Mouse (Mus musculus): ENCODE measurements around the gene Shisal1. TPM values are rescaled to one million over a fixed set of nuclear protein-coding genes. Genes with fewer than 3 reads are reported as not detected.

Gene Shisal1
- polyA plus RNA-seq, 1 experiment from 2014 or later = not detected

- Histone ChIP-seq H3K4me3 (ENCODE audit: inconsistent target) (no peak overlapping the region), H3K36me3 (ENCODE audit: inconsistent target) (no peaks in the 10 kb centered on the region), H3K79me2 (ENCODE audit: inconsistent target) (no peaks in the 10 kb centered on the region), H3K27ac (no peak overlapping the region)
- 62% methylated on average over 8 of the region's 8 CpGs for WGBS (ENCODE audit: missing documents)
These were observed 79.5 kb downstream of the Shisal1 start for GRCm38 (mm10) chr15:84367402-84367801.

DNA sequence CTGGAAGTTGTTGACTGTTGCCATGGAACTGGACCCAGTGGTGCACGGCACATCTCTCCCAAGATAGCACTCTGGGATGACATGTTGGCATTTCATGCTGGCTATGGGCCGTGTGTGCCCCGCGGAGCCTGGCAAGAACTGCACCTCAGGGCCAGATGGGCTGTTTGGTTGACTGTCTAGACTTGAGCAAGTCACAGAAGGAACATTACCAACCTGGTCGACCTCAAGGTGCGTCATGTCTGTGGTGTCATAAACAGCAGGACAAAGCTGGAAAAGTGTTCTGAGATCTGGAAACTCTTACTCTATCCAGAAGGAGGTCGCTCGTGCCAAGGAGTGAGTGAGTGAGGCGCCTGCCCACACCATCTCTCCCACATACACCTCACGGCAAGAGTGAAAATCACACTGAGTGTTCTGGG is 80.3 kb downstream of the Shisal1 start:
- no peaks in the 10 kb centered on the region for H3K79me2 ChIP-seq (ENCODE audit: inconsistent target)
- H3K36me3 ChIP-seq (ENCODE audit: inconsistent target) = no peaks in the 10 kb centered on the region
- 91% methylated on average over 10 of the region's 10 CpGs for WGBS (ENCODE audit: missing documents)
- no peak overlapping the region for H3K4me3 ChIP-seq (ENCODE audit: inconsistent target)
- H3K27ac ChIP-seq = no peak overlapping the region

GRCm38 (mm10) chr15:84365675-84366381 is 81.1 kb downstream of the Shisal1 start:
- Histone ChIP-seq H3K79me2 (ENCODE audit: inconsistent target) (no peaks in the 10 kb centered on the region), H3K4me3 (ENCODE audit: inconsistent target) (no peak overlapping the region), H3K27ac (no peak overlapping the region), H3K36me3 (ENCODE audit: inconsistent target) (no peaks in the 10 kb centered on the region)
- WGBS (ENCODE audit: missing documents) = 90% methylated on average over 17 of the region's 17 CpGs

GRCm38 (mm10) chr15:84364746-84365145 is 82.2 kb downstream of the Shisal1 start:
- Histone ChIP-seq H3K36me3 (ENCODE audit: inconsistent target) (no peaks in the 10 kb centered on the region), H3K79me2 (ENCODE audit: inconsistent target) (no peaks in the 10 kb centered on the region), H3K4me3 (ENCODE audit: inconsistent target) (no peak overlapping the region), H3K27ac (no peak overlapping the region)
- 100% methylated on average over 3 of the region's 3 CpGs for WGBS (ENCODE audit: missing documents)

DNA sequence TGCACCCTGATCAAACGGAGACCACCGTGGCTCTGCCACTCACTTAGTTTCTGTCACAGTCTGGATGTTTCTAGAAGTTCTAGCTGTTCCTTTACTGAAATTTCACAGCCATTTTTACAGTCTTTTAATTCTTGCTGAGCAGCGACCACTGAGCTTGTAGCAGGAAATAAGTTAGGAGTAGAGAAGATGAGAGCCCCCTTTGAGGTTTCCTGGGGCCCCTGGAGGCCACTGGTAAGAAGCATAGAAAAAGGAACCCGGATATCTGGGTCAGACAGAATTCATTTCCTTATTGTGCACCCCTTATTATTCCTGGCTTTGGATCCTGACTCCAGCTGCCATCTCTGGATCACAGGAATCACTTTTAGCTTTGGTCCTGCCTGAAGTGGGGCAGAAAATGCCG is 91.8 kb downstream of the Shisal1 start:
- Histone ChIP-seq H3K36me3 (ENCODE audit: inconsistent target) (no peaks in the 10 kb centered on the region), H3K27ac (no peak overlapping the region), H3K4me3 (ENCODE audit: inconsistent target) (no peak overlapping the region), H3K79me2 (ENCODE audit: inconsistent target) (no peaks in the 10 kb centered on the region)
- WGBS (ENCODE audit: missing documents) = 21% methylated on average over 5 of the region's 5 CpGs

DNA sequence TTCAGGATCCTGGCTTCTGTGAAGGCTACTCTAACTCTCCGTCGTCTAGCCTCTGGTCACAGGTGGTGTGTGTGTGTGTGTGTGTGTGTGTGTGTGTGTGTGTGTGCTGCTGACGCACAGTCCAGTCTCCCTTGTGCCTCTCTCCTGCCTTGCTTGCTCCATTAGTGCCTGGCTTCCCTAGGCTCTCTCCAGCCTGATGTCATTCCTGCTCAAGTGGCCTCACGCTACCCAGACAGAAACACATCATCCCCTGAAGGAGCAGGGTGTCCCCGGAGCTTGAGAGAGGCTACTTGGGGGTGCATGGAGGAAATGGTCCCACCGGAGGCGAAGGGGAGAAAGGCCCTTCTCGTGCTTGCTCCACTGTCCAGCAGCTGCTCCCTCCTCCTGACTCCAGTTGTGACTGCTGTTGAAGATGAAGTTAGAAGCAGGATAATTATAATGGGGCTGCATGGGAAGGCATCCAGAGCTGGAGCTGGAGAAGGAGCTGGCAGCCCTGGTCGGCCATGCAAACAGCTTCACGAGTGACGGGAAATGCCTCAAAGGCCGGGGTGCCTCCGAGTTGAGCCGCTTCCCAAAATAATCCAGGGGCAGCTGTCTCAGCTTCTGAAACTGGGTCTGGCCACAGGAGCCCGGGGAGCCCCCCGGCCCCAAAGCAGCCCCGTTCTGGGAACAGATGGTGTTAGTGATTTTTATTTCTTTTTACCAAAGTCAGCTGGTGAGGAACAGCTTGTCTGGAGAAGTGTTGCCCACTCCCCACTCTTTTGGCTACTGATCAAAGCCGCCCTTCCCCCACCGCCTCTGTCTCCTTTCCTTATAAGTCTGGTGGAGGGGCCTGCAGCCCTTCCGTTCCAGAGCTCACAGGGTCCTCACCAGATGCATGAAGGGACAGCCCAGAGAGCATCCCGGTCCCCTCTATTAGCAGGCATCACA is 94.7 kb downstream of the Shisal1 start:
- Histone ChIP-seq H3K79me2 (ENCODE audit: inconsistent target) (no peaks in the 10 kb centered on the region), H3K4me3 (ENCODE audit: inconsistent target) (no peak overlapping the region), H3K27ac (no peak overlapping the region), H3K36me3 (ENCODE audit: inconsistent target) (no peaks in the 10 kb centered on the region; the same call in 1 of the 2 replicates)
- WGBS (ENCODE audit: missing documents) = 90% methylated on average over 21 of the region's 21 CpGs

DNA sequence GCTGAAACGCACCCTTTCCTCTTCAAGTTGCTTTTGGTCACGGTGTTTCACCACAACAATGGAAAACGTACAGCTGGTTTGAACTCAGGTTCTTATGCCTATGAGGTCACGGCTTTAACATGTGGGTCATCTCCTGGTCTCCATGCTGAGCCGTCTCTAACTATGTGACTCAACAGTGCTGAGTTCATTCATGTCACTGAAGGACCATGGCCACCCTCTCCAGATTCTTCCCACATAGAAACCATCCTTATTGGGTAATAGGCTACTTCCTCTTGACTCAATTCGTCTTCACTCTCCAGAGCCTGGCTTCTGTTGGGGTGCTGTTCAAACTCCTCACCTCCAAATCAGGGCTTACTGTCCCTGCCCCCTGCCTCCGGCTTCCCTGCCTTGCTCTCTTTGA is 95.6 kb downstream of the Shisal1 start:
- 26% methylated on average over 7 of the region's 7 CpGs for WGBS (ENCODE audit: missing documents)
- no peak overlapping the region for H3K4me3 ChIP-seq (ENCODE audit: inconsistent target)
- H3K27ac ChIP-seq = no peak overlapping the region
- peaks cover 4% of the 10 kb centered on the region; the same call in 1 of the 2 replicates for H3K36me3 ChIP-seq (ENCODE audit: inconsistent target)
- H3K79me2 ChIP-seq (ENCODE audit: inconsistent target) = no peaks in the 10 kb centered on the region

GRCm38 (mm10) chr15:84349915-84350738 is 96.8 kb downstream of the Shisal1 start:
- Histone ChIP-seq H3K27ac (no peak overlapping the region), H3K79me2 (ENCODE audit: inconsistent target) (no peaks in the 10 kb centered on the region), H3K36me3 (ENCODE audit: inconsistent target) (peaks cover 10% of the 10 kb centered on the region; the same call in 1 of the 2 replicates), H3K4me3 (ENCODE audit: inconsistent target) (no peak overlapping the region)
- WGBS (ENCODE audit: missing documents) = 40% methylated on average over 14 of the region's 14 CpGs

GRCm38 (mm10) chr15:84348769-84349168 is 98.1 kb downstream of the Shisal1 start:
- no peaks in the 10 kb centered on the region for H3K79me2 ChIP-seq (ENCODE audit: inconsistent target)
- no peak overlapping the region for H3K4me3 ChIP-seq (ENCODE audit: inconsistent target)
- peaks cover 10% of the 10 kb centered on the region; the same call in 1 of the 2 replicates for H3K36me3 ChIP-seq (ENCODE audit: inconsistent target)
- H3K27ac ChIP-seq = no peak overlapping the region
- 90% methylated on average over 4 of the region's 4 CpGs for WGBS (ENCODE audit: missing documents)

GRCm38 (mm10) chr15:84340926-84341325 is 106.0 kb downstream of the Shisal1 start:
- Histone ChIP-seq H3K27ac (no peak overlapping the region), H3K36me3 (ENCODE audit: inconsistent target) (peaks cover 32% of the 10 kb centered on the region), H3K4me3 (ENCODE audit: inconsistent target) (no peak overlapping the region), H3K79me2 (ENCODE audit: inconsistent target) (no peaks in the 10 kb centered on the region)
- 65% methylated on average over 2 of the region's 2 CpGs for WGBS (ENCODE audit: missing documents)

DNA sequence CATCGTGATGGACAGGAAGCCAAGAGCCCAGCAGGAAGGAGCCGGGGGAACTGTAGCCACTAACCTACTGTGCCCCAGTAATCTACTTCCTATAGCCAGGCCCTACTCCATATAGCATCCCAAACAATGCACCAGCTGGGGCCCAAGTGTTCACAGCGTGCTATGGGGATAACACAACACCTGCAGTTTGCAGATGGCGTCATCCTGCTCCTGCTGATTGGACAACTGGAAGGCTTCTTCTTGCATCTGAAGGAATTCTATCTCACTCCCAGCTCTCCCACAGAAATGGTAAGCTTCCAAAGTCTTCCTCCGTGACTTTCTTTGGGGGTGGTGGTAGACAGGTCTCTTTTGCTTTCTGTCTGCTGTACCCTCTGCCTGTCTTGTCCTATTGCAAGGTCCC is 109.3 kb downstream of the Shisal1 start:
- H3K36me3 ChIP-seq (ENCODE audit: inconsistent target) = peaks cover 47% of the 10 kb centered on the region

GRCm38 (mm10) chr15:84336281-84336817 is 110.5 kb downstream of the Shisal1 start:
- Histone ChIP-seq H3K27ac (no peak overlapping the region), H3K36me3 (ENCODE audit: inconsistent target) (peaks cover 51% of the 10 kb centered on the region), H3K4me3 (ENCODE audit: inconsistent target) (no peak overlapping the region), H3K79me2 (ENCODE audit: inconsistent target) (no peaks in the 10 kb centered on the region)
- WGBS (ENCODE audit: missing documents) = 72% methylated on average over 12 of the region's 12 CpGs

More for the DNA sequence above, 109.3 kb downstream of the Shisal1 start:
- H3K79me2 ChIP-seq (ENCODE audit: inconsistent target) = no peaks in the 10 kb centered on the region
- 65% methylated on average over 5 of the region's 5 CpGs for WGBS (ENCODE audit: missing documents)
- no peak overlapping the region for H3K4me3 ChIP-seq (ENCODE audit: inconsistent target)
- H3K27ac ChIP-seq = no peak overlapping the region

- H3K36me3 ChIP-seq (ENCODE audit: inconsistent target) = peaks cover 83% of the 10 kb centered on the region
- no peak overlapping the region for H3K27ac ChIP-seq
- no peak overlapping the region for H3K4me3 ChIP-seq (ENCODE audit: inconsistent target)
- peaks cover 10% of the 10 kb centered on the region; the same call in 1 of the 2 replicates for H3K79me2 ChIP-seq (ENCODE audit: inconsistent target)
- 98% methylated on average over 4 of the region's 4 CpGs for WGBS (ENCODE audit: missing documents)
These were observed 115.8 kb downstream of the Shisal1 start for GRCm38 (mm10) chr15:84331066-84331612.

DNA sequence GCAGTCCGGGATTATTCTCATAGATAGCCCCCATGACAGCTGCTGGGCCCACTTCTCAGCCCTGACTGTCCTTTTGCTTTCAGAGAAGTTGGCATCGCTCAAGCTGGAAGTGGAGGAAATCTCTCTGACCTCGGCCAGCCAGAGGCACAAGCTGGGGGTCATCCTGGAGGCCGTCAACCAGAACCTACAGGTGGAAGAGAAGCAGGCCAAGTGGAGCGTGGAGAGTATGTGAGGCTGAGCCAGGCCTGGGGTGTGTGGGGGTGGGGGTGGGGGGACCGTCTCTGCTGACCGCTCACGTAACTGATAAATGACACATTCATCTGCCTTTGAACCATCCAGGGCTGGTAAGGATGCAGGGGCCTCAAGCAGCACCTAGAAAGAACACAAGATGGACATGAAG is 117.0 kb downstream of the Shisal1 start:
- 99% methylated on average over 8 of the region's 8 CpGs for WGBS (ENCODE audit: missing documents)
- Histone ChIP-seq H3K27ac (no peak overlapping the region), H3K79me2 (ENCODE audit: inconsistent target) (peaks cover 10% of the 10 kb centered on the region; the same call in 1 of the 2 replicates), H3K4me3 (ENCODE audit: inconsistent target) (no peak overlapping the region), H3K36me3 (ENCODE audit: inconsistent target) (peaks cover 75% of the 10 kb centered on the region)

Data from macrophage (primary cell).